Mouse (Mus musculus) intestine, embryonic 15.5 days (tissue): ENCODE data around the gene Mlst8. TPM values are rescaled to one million over a fixed set of nuclear protein-coding genes. Genes with fewer than 3 reads are reported as not detected.
"Not testable (repeated sequence)": the region's sequence is repeated elsewhere in the genome, so short reads cannot be mapped to it uniquely, and the experiment has no call there.

ENCODE experiments used
- ATAC-seq: fragments of 200-750 bp; cut with Nextera tagmentation; 2 replicates; pipeline ENCODE4 v1.8.0; 2017; ENCODE audit warnings: moderate TSS enrichment, moderate library complexity
- H3K27ac ChIP-seq: fragments of 300-500 bp; sonication (generic); 2 replicates; pipeline ENCODE4 v1.5.1; 2015; ENCODE audit warnings: mild to moderate bottlenecking, inconsistent platforms
- H3K27me3 ChIP-seq: fragments of 300-500 bp; sonication (generic); replicated peaks from 2 replicates; pipeline ENCODE4 v1.6.1; 2015; ENCODE audit warnings: inconsistent platforms
- H3K36me3 ChIP-seq: fragments of 300-500 bp; sonication (generic); 2 replicates; pipeline ENCODE4 v1.6.1; 2015; ENCODE audit warnings: inconsistent platforms
- H3K4me1 ChIP-seq: fragments of 300-500 bp; sonication (generic); replicated peaks from 2 replicates; pipeline ENCODE4 v1.6.1; 2015; ENCODE audit warnings: inconsistent platforms
- H3K4me2 ChIP-seq: fragments of 300-500 bp; sonication (generic); replicated peaks from 2 replicates; pipeline ENCODE4 v1.6.1; 2015; ENCODE audit warnings: mild to moderate bottlenecking, inconsistent platforms
- H3K4me3 ChIP-seq: fragments of 300-500 bp; sonication (generic); replicated peaks from 2 replicates; pipeline ENCODE4 v1.5.1; 2015; ENCODE audit warnings: inconsistent platforms
- H3K9ac ChIP-seq: fragments of 300-500 bp; sonication (generic); 2 replicates; pipeline ENCODE4 v1.6.1; 2015; ENCODE audit warnings: inconsistent platforms
- H3K9me3 ChIP-seq: fragments of 300-500 bp; sonication (generic); 2 replicates; pipeline ENCODE4 v1.6.1; 2016; ENCODE audit warnings: inconsistent platforms
- WGBS: fragments of 180-500 bp; shearing (Covaris S2); methylation state at CpG from one replicate; pipeline ENCODE4 v1.1.7; 2015; 5-methylcytosine and 5-hydroxymethylcytosine counted together
- polyA plus RNA-seq: library from polyadenylated mRNA; unstranded; fragments of >200 nt; fragmentation: Nextera tagmentation; extraction: Ambion mirVana; gene quantifications from 2 replicates; pipeline ENCODE4 v1.2.1, GENCODE M21; 2015

The Mlst8 gene
- polyA plus RNA-seq, 1 experiment from 2014 or later = 25.2 TPM

DNA sequence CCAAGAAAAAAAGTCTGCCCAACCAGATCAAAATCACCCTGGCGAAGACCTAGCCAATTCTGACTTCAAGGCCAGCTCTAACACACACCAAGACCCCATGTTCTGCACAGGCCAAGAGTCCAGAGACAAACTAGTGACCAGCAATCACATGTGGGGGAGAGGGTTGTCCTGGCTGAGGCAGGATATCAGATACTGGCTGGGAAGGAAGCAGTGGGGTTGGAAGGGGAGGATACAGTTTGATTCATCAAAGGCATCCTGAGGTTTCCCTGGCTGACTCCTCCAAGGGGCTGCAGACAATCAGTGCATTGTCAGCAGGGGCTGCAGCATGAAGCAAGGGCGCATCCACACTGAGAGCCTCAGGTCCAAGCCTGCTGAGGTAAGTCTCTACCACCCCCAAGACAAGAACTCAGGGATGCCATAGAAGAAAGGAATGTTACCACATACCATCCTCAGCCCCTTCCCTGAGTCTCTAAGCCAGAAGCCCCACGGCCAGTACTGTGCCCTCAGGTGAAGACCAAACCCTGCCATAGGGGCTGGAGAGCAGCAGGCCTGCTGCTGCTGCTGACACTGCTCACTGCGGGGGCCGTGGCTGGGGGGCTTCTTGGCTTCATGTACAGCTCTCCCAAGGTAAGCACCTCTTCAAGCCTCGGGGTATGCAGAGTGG is 5.1 kb downstream of the Mlst8 start, which contains the start of gene Bricd5:
Gene Bricd5, plus strand, starts transcription at position 273 of the 664 bp plus-strand sequence.
- 82% methylated on average over 6 of the region's 6 CpGs for WGBS
- H3K9ac ChIP-seq = peak within 1 kb of the TSS; percentile 12; the same call in 1 of the 2 replicates

DNA sequence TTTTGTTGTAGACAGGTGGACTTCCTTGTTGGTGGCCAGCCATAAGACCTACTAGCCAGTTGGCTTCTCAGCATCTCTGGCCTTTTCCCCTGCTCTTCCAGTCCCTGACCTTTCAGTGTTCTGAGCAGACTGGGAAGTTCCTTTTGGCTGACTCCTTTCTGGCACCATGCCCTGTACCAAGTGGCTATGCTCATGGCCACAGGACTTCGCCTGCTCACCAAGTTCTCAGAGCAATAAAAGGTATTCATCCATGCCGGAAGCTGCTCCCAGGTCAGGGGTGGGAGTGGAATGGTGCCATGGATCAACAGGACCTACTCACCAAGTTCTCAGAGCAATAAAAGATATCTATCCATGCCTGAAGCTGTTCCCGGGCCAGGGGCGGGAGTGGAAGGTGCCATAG is 6.4 kb downstream of the Mlst8 start:
- H3K4me3 ChIP-seq = peak overlapping the region; percentile 84

More for the DNA sequence above, 5.1 kb downstream of the Mlst8 start, which contains the start of gene Bricd5:
- H3K4me2 ChIP-seq = peak within 1 kb of the TSS; percentile 96
- H3K9me3 ChIP-seq = no peaks in the 10 kb centered on the region
- peak within 1 kb of the TSS; percentile 78 for H3K27ac ChIP-seq
- H3K36me3 ChIP-seq = peaks cover 22% of the 10 kb centered on the region
- ATAC-seq = no peak
- H3K4me1 ChIP-seq = peaks cover 44% of the 10 kb centered on the region
- H3K4me3 ChIP-seq = 0 out of 2 replicates have a peak within 1 kb of the TSS, but pooled peaks have one; percentile 84
- H3K27me3 ChIP-seq = no peaks in the 10 kb centered on the region

DNA sequence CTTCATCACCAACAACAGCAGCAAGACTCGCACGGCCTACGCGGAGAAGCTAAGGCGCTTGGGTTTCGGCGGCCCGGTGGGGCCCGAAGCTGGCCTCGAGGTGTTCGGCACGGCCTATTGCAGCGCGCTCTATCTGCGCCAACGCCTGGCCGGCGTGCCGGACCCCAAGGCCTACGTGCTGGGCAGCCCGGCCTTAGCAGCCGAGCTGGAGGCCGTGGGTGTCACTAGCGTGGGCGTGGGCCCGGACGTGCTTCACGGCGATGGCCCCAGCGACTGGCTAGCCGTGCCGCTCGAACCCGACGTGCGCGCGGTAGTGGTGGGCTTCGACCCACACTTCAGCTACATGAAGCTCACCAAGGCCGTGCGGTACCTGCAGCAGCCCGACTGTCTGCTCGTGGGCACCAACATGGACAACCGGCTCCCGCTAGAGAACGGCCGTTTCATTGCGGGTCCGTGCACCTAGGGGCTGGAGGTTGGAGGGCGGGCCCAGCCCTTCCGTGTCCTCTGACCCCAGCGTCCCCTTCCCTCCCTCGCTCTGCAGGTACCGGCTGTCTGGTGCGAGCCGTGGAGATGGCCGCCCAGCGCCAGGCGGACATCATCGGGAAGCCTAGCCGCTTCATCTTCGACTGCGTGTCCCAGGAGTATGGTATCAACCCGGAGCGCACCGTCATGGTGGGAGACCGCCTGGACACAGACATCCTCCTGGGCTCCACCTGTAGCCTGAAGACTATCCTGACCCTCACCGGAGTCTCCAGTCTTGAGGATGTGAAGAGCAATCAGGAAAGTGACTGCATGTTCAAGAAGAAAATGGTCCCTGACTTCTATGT is 8.0 kb downstream of the Mlst8 start:
- H3K9ac ChIP-seq = peak overlapping the region; percentile 94
- peaks cover 15% of the 10 kb centered on the region for H3K36me3 ChIP-seq
- no peaks in the 10 kb centered on the region for H3K27me3 ChIP-seq
- H3K27ac ChIP-seq = peak overlapping the region; percentile 90
- peaks cover 36% of the 10 kb centered on the region for H3K4me1 ChIP-seq
- peak; percentile 26 for ATAC-seq
- H3K4me2 ChIP-seq = peak overlapping the region; percentile 96
- no peaks in the 10 kb centered on the region for H3K9me3 ChIP-seq
- WGBS = under 1% methylated on average over 68 of the region's 68 CpGs
- H3K4me3 ChIP-seq = peak overlapping the region; percentile 84

More for the DNA sequence above, 6.4 kb downstream of the Mlst8 start:
- ATAC-seq = peak; percentile 41
- H3K4me2 ChIP-seq = peak overlapping the region; percentile 96
- peaks cover 36% of the 10 kb centered on the region for H3K4me1 ChIP-seq
- peak overlapping the region; percentile 12; the same call in 1 of the 2 replicates for H3K9ac ChIP-seq
- no peaks in the 10 kb centered on the region for H3K9me3 ChIP-seq
- no peaks in the 10 kb centered on the region for H3K27me3 ChIP-seq
- peak overlapping the region; percentile 78 for H3K27ac ChIP-seq
- H3K36me3 ChIP-seq = peaks cover 22% of the 10 kb centered on the region
- 60% methylated on average over 4 of the region's 4 CpGs for WGBS

DNA sequence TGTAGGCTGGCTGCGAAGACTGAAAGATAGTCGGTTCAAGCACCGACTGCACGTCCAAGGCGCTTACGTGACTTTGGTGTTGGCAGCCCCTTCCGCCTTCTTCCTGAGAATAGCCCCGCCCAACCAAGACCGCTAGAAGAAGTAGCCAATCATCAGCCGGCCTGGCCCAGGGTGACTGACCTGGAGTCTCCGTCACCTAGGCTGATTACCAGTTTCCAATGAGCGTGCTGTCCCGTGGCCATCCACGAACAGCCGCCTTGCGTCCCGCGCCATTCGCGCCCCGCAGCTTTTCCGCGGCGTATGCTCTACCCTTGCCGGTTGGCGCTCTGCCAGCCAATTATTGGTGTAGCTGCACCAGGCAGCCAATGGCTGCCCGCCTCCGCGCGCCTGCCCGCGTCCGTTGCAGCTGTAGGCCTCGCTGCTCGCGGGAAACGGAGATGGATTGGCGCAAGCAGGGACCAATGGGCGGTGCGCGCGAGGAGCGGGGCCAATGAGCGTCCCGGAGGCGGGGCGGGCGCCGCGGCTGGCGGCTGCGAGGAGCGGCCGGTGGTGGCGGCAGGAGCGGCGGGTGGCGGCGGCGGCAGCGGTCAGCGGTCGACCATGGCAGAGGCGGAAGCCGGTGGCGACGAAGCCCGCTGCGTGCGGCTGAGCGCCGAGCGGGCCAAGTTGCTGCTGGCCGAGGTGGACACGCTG is 8.8 kb downstream of the Mlst8 start, which contains the start of the genes E4f1 and Pgp:
Gene E4f1, minus strand, starts transcription at position 404 of the 693 bp plus-strand sequence.
Gene Pgp, plus strand, starts transcription at position 483 of the 693 bp plus-strand sequence.
- Histone ChIP-seq H3K9ac (peak within 1 kb of the TSS; percentile 94), H3K27me3 (no peaks in the 10 kb centered on the region), H3K9me3 (no peaks in the 10 kb centered on the region), H3K36me3 (peaks cover 8% of the 10 kb centered on the region), H3K4me2 (peak within 1 kb of the TSS; percentile 96), H3K4me3 (peak within 1 kb of the TSS; percentile 84), H3K4me1 (peaks cover 36% of the 10 kb centered on the region), H3K27ac (peak within 1 kb of the TSS; percentile 90)
- peak; percentile 96 for ATAC-seq
- under 1% methylated on average over 68 of the region's 75 CpGs for WGBS

DNA sequence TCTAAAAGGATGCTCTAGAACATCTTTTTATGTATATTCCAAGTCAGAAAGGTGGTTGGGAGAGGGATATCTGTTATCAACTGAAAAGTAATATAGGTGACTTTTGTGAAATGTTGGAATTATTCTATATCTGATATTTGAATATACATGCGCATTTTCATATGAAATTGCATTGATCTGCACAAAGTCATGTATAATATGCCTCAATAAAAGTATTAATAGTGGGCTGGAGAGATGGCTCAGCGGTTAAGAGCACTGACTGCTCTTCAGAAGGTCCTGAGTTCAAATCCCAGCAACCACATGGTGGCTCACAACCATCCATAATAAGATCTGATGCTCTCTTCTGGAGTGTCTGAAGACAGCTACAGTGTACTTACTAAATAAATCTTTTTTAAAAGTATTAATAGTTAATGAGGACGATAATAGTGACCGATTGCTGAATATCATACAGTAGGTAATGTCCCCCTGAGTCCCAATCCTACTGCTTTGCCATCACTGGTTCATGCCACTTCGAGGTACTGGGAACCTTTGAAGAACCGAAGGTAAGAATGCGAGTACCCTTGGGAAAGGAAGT is 9.5 kb downstream of the Mlst8 start:
- 19% methylated on average over 7 of the region's 7 CpGs for WGBS
- peak overlapping the region; percentile 90 for H3K27ac ChIP-seq
- peak overlapping the region; percentile 96 for H3K4me2 ChIP-seq
- H3K36me3 ChIP-seq = peaks cover 2% of the 10 kb centered on the region; the same call in 1 of the 2 replicates
- H3K27me3 ChIP-seq = no peaks in the 10 kb centered on the region
- H3K9ac ChIP-seq = peak overlapping the region; percentile 62
- peak overlapping the region; percentile 84 for H3K4me3 ChIP-seq
- no peak for ATAC-seq
- no peaks in the 10 kb centered on the region for H3K9me3 ChIP-seq
- H3K4me1 ChIP-seq = peaks cover 34% of the 10 kb centered on the region

DNA sequence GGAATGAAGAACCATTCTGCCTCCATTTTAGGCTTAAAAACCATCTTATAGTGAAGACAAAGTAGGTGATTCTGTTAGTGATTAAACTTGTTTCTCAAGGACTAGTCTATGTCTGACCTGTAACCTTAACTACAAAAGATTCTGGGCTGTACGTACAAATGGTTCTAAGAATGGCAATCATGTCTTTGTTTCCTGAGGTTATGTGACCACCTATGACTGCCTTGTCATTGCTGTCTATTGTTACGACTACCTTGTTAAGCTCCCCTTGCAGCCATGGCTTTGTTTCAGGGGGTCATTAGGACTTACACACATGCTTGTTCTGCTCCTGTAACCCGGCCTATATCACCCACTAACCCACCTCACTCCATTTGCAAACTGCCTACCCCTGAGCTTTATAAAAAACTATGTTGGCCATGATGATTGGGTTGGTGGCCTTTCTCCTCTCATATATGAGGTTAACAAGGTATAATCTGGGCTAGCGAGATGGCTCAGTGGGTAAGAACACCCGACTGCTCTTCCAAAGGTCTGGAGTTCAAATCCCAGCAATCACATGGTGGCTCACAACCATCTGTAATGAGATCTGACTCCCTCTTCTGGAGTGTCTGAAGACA is 10.1 kb downstream of the Mlst8 start:
- WGBS = 93% methylated on average over 5 of the region's 5 CpGs
- Histone ChIP-seq H3K4me3 (no peak overlapping the region), H3K4me2 (no peak overlapping the region), H3K27ac (no peak overlapping the region), H3K27me3 (no peaks in the 10 kb centered on the region), H3K9me3 (no peaks in the 10 kb centered on the region), H3K36me3 (no peaks in the 10 kb centered on the region), H3K9ac (no peak overlapping the region), H3K4me1 (peaks cover 28% of the 10 kb centered on the region)
- ATAC-seq = no peak

DNA sequence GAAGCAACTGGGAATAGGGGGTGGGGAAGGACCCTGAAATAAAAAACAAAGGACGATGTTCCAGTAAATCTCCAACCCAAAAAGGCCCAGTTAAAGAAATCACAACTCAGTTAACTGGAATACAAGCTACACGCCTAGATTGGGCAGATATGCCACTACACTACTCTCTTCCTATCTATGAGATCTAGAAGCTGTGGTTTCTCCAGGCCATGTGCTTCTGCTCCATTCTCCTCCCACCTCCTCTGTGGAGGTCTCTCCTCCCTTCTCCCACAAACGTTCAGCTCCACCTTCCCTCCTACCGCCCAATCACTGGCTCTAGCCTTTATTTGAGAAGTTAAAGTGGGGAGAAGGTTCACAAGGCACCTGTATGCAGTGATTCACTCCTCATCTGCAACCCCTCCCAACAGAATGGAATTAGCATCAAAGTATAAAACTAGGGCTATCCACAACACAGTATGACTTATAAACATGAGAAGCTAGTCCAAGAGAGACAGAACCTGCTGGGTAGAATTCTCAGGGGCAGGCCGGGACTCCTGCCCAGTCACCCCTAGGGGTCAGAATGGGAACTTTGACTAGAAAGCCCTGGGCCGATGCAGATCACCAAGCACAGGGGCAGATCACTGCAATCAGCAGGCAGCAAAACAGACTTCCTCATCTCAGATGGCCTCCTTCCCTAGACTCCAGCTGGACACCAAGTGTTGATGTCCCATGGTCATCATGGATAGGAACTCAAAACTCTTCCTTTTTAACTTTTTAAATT is 15.3 kb downstream of the Mlst8 start:
- ATAC-seq = no peak
- WGBS = 55% methylated on average over 6 of the region's 6 CpGs
- no peaks in the 10 kb centered on the region for H3K4me1 ChIP-seq
- H3K27ac ChIP-seq = no peak overlapping the region
- H3K4me3 ChIP-seq = no peak overlapping the region
- H3K27me3 ChIP-seq = no peaks in the 10 kb centered on the region
- H3K9ac ChIP-seq = no peak overlapping the region
- H3K36me3 ChIP-seq = no peaks in the 10 kb centered on the region
- H3K9me3 ChIP-seq = no peaks in the 10 kb centered on the region
- H3K4me2 ChIP-seq = no peak overlapping the region

DNA sequence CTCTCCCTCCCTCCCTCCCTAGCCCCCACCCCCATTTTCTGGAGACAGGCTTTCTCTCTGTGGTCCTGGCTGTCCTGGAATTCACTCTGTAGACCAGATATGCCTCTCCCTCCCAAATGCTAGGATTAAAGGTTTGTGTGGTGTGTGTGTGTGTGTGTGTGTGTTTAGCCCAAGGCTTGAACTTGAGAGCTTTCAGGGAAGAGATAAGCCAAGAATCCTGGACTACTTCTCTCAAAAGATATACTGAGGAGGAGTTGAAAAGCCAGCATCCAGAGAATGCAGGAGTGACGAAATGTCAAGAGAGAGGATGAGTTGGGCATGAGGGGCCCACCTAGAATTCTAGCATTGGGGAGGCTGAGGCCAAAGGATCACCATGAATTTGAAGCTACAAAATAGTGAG is 15.9 kb downstream of the Mlst8 start:
- Histone ChIP-seq H3K9me3 (no peaks in the 10 kb centered on the region), H3K4me2 (no peak overlapping the region), H3K27me3 (no peaks in the 10 kb centered on the region), H3K36me3 (no peaks in the 10 kb centered on the region), H3K4me3 (no peak overlapping the region), H3K27ac (no peak overlapping the region), H3K9ac (no peak overlapping the region), H3K4me1 (no peaks in the 10 kb centered on the region)
- WGBS = 78% methylated on average over 1 of the region's 1 CpGs
- no peak for ATAC-seq

DNA sequence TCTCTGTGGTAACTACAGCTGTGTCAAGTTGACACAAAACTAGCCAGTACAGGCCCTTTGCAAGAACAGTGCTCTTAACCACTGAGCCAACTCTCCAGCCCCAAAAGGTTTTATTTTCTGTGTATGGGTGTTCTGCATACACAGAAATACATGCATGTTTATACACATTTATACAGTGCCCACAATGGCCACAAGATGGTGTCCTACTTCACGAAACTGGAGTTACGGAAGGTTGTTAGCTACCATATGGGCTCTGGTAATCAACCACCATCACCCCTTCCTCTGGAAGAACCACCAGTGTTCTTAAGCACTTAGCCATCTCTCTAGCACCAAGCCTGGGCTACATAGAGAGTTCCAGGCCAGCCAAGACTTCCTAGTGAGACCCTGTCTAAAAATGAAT is 17.3 kb downstream of the Mlst8 start:
- Histone ChIP-seq H3K9ac (no peak overlapping the region), H3K36me3 (no peaks in the 10 kb centered on the region), H3K27ac (no peak overlapping the region), H3K9me3 (no peaks in the 10 kb centered on the region), H3K4me3 (no peak overlapping the region), H3K27me3 (no peaks in the 10 kb centered on the region), H3K4me2 (no peak overlapping the region), H3K4me1 (no peaks in the 10 kb centered on the region)
- no peak for ATAC-seq
- WGBS = 72% methylated on average over 2 of the region's 2 CpGs

DNA sequence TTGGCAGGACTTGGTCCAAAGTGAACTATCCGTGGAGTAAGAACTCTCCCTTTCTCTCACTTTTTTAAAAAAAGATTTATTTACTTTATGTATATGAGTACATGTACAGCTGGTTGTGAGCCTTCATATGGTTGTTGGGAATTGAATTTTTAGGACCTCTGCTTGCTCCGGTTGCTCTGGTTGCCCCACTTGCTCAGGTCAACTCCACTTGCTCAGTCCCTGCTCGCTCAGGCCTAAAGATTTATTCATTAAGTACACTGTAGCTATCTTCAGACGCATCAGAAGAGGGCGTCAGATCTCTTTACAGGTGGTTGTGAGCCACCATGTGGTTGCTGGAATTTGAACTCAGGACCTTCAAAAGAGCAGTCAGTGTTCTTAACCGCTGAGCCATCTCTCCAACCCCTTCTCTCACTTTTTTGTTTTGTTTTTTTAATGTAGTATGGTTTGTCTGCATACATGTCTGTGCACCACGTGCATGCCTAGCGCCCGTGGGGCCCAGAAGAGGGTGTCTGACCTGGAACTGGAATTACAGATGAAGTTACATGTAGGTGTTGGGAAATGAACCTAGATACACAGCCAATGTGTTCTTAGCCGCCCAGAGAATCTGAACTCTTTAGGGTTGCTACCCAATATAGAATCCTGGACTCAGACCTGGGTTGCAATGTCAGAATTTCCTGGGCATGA is 23.2 kb downstream of the Mlst8 start:
- H3K4me1 ChIP-seq = peaks cover 12% of the 10 kb centered on the region
- 49% methylated on average over 10 of the region's 10 CpGs for WGBS
- 0 out of 2 replicates have a peak overlapping the region, but pooled peaks have one; percentile 88 for H3K4me3 ChIP-seq
- not testable (repeated sequence) for H3K27me3 ChIP-seq, H3K36me3 ChIP-seq, H3K9ac ChIP-seq, H3K9me3 ChIP-seq
- peak overlapping the region; percentile 60 for H3K4me2 ChIP-seq
- H3K27ac ChIP-seq = peak overlapping the region; percentile 32; the same call in 1 of the 2 replicates
- ATAC-seq = peak; percentile 13
